In the genomic region with DNA sequence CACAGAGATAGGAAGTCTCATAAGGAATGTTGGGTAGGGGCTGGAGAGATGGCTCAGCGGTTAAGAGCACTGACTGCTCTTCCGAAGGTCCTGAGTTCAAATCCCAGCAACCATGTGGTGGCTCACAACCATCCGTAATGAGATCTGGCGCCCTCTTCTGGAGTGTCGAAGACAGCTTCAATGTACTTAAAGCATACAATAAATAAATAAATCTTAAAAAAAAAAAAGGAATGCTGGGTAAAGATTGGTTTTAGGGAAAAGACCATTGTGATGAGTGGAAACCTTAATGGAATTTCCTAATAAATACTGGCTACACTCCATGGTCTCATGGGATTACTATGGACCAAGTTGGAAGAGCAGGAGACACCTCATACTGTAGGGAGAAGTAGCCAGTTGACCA, we compare ENCODE assay signal across 1 mouse cellular context.
TF ChIP-seq lines count a peak whose summit lies in the region.

No protein-coding gene starts in this region.

TF ChIP-seq in MEL, 35 proteins besides CTCF, POLR2A, EP300 and RAD21:
- TF ChIP-seq SMC3 (IDR thresholded peaks at IDR 0.05; ENCODE audit: low read depth, low read length) (peak; percentile 48), ZC3H11A (IDR thresholded peaks at IDR 0.05; ENCODE audit: low read depth, low read length) (peak; percentile 7; the same call in 1 of the 2 replicates), ZNF384 (IDR thresholded peaks at IDR 0.05; ENCODE audit: low read depth, low read length) (0 out of 2 replicates have a peak, but pooled peaks have one; percentile 40)
